Mouse (Mus musculus): ENCODE measurements around the gene Orai3.

The Orai3 gene

DNA sequence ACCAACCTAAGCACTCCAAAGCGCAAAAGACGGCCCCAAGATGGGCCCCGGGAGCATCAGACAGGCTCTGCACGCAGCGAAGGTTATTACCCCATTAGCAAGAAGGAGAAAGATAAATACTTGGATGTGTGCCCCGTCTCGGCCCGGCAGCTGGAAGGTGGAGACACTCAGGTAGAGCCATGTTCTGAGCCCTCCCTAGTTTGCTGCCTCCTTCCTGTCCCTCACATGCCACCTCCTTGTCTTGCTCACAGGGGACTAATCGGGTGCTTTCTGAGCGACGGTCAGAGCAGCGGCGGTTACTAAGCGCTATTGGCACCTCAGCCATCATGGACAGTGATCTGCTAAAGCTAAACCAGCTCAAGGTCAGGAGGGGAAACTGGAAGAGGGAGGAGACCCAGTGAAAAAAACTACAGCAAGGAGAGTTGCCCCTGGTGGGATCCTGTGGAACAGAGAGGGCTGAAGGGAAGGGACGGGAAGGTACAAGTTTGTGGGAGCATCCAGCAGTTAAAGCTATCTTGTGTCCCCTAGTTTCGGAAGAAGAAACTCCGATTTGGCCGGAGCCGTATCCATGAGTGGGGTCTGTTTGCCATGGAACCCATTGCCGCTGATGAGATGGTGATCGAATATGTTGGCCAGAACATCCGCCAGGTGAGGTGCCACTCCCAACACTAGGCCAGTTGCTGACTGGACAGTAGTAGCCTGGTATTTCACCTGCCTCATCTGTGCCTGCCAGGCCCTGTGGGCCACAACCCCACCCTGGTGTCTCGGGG is 27.6 kb downstream of the Orai3 start:
- DNase-seq (ENCODE audit: extremely low read depth, insufficient read length, low spot score): no peak

- DNase-seq (ENCODE audit: extremely low read depth, insufficient read length, low spot score): no peak
These were observed 29.0 kb downstream of the Orai3 start for GRCm38 (mm10) chr7:127798591-127798990.

GRCm38 (mm10) chr7:127799211-127799610 is 29.6 kb downstream of the Orai3 start:
- DNase-seq (ENCODE audit: extremely low read depth, insufficient read length, low spot score): no peak

- DNase-seq (ENCODE audit: extremely low read depth, insufficient read length, low spot score): no peak
These were observed 30.1 kb downstream of the Orai3 start for GRCm38 (mm10) chr7:127799738-127800137.

DNA sequence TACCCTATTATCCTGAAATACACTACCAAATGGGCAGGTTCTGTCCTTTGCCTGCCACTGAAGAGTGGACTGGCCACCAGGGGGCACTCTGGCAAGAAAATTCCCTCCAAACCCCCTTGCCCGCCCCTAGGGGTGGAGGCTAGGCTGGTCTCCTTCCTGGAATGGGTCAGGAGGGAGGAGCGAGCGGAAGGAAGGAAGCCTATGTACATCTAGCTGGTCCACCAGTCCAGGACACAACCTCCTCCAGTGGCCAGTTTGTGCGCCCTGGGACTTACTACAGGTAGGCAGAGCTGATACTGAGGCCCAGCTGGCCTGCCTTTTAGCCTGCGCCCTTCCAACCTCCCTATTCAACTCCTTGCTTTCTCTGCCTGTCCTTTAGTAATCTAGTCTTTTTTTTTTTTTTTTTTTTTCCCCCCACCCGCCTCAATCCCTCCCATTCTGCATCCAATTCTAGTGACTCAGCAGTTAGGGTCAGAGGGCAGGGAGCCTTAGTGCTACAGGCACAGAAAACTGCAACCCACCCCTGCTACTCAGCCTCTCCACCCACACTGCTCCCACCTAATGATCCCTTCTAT is 30.9 kb downstream of the Orai3 start, which contains the start of gene Hsd3b7:
Gene Hsd3b7 (plus strand): TSS at position 170 of the 575 bp plus-strand sequence.
- DNase-seq (ENCODE audit: extremely low read depth, insufficient read length, low spot score): peak; percentile 76

DNA sequence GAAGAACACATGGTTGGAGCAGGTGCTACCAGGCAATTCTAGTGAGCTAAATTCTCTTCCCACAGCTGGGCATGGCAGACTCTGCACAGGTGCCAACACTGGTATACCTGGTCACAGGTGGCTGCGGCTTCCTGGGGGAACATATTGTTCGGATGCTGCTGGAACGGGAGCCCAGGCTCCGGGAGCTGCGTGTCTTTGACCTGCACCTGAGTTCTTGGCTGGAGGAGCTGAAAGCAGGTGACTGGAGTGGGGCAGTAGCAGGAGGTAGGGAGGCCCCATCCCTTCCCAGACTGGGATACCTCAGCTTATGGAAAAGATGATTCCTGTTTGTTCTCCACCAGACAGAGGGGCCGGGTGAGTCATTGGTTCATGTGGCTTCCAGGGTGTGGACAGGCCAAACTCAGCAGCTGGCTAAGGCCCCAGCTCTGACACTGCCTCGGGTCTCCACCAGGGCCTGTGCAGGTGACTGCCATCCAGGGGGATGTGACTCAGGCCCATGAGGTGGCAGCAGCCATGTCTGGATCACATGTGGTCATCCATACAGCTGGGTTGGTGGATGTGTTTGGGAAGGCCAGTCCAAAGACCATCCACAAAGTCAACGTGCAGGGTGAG is 31.5 kb downstream of the Orai3 start:
- DNase-seq (ENCODE audit: extremely low read depth, insufficient read length, low spot score): peak; percentile 76

GRCm38 (mm10) chr7:127802313-127802712 is 32.7 kb downstream of the Orai3 start:
- DNase-seq (ENCODE audit: extremely low read depth, insufficient read length, low spot score): no peak

- no peak for DNase-seq (ENCODE audit: extremely low read depth, insufficient read length, low spot score)
These were observed 39.2 kb downstream of the Orai3 start for GRCm38 (mm10) chr7:127808821-127809220.

- no peak for DNase-seq (ENCODE audit: extremely low read depth, insufficient read length, low spot score)
These were observed 40.2 kb downstream of the Orai3 start for GRCm38 (mm10) chr7:127809846-127810245.

DNA sequence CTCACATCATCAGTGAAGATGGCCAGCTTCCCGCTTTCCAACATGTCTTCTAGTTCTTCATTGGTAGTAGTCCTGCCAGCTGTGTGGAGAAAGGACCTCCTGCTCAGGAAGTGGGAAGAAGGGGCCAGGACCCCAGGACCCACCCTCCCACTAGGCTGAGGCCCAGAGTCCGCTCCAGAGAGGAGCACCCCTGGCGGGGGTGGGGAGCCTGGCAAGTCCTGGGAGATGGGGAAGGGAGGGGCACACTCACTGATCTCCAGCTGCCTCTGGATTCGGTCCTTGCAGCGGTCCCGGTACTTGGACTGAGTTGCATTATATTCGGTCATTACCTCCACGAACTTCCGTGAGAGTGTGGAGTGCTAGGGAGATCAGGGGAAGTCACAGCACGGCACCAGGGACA is 41.0 kb downstream of the Orai3 start:
- no peak for DNase-seq (ENCODE audit: extremely low read depth, insufficient read length, low spot score)

- no peak for DNase-seq (ENCODE audit: extremely low read depth, insufficient read length, low spot score)
These were observed 41.6 kb downstream of the Orai3 start for GRCm38 (mm10) chr7:127811240-127811639.

DNA sequence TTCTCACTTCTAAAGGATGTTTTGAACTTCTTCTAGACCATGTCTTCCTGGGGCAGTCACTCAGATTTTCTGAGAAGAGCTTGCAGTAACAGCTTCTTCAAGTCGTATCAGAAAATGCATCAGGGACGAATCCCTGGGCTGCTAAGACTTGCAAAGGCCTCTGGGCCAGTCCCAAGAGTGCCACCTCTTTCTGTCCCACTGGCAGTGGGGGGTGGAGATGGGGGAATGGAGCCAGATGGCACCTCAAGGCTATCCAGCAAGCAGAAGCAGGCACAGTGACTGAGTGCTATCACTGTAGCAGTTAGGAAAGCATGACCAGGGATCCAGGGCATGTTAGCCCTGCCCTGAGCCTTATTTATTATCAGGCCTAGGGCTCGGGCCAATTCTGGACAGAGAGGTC is 42.7 kb downstream of the Orai3 start:
- DNase-seq (ENCODE audit: extremely low read depth, insufficient read length, low spot score): no peak

DNA sequence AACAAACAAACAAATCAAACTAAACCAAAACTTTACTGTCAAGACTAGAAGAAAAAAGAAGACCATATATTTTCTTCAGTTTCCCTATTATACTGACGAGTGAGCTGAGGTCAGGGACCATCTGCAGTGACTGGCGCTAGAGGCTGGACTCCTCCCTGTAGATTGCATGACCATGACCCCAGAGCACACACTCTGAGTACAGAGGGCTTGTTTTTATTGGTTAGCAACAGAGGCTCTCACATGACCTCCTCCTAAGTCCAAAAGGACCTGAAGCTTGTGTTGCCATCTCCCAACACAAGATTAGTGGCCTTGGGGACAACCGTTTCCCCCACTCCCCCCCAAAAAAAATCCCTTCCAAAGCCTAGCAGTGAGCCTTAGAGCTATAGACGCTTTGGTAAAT is 44.2 kb downstream of the Orai3 start:
- DNase-seq (ENCODE audit: extremely low read depth, insufficient read length, low spot score): no peak

GRCm38 (mm10) chr7:127814241-127814921 is 44.8 kb downstream of the Orai3 start:
- DNase-seq (ENCODE audit: extremely low read depth, insufficient read length, low spot score): no peak

GRCm38 (mm10) chr7:127815116-127815665 is 45.6 kb downstream of the Orai3 start:
- no peak for DNase-seq (ENCODE audit: extremely low read depth, insufficient read length, low spot score)

DNA sequence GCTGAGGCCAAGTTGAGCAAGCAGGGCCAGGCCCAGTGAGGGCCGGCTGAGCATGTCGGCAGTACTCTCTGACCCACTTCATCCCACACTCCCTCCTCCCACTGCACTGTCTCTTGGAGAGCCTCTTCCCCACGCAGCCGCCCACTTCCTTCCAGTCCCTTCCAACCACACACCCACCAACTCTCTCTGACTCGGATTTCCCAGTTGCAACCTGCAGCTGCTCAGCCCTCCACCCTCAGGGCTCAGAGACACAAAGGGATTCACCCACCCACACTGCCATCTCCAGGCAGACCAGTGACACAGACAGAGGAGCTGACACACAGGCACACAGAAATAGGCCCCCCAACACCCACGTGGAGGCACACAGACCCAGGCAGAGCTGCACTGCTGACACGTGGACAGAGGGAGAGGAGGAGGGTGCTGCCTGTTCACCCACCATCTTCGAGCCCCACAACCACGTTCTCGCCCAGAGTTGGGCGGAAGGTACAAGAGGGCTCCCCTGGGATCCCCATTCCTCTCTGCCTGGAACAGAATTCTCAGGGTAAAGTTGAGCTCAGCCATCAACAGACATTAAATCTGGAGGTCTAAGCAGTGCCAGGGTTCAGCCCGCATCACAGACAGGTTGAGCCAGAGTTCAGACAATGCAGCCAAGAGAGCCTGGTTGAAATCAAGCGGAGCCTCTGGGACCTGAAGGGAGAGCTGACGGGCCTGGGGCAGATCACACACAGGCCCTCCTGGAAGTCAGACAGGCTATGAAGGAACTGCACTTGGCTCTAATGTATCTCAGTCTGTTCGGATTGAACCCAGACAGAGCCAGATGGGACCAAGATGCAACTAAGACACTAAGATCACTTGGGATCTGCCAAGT is 46.6 kb downstream of the Orai3 start:
- no peak for DNase-seq (ENCODE audit: extremely low read depth, insufficient read length, low spot score)

GRCm38 (mm10) chr7:127817053-127817452 is 47.4 kb downstream of the Orai3 start:
- DNase-seq (ENCODE audit: extremely low read depth, insufficient read length, low spot score): no peak

- DNase-seq (ENCODE audit: extremely low read depth, insufficient read length, low spot score): no peak
These were observed 48.2 kb downstream of the Orai3 start for GRCm38 (mm10) chr7:127817776-127818175.

DNA sequence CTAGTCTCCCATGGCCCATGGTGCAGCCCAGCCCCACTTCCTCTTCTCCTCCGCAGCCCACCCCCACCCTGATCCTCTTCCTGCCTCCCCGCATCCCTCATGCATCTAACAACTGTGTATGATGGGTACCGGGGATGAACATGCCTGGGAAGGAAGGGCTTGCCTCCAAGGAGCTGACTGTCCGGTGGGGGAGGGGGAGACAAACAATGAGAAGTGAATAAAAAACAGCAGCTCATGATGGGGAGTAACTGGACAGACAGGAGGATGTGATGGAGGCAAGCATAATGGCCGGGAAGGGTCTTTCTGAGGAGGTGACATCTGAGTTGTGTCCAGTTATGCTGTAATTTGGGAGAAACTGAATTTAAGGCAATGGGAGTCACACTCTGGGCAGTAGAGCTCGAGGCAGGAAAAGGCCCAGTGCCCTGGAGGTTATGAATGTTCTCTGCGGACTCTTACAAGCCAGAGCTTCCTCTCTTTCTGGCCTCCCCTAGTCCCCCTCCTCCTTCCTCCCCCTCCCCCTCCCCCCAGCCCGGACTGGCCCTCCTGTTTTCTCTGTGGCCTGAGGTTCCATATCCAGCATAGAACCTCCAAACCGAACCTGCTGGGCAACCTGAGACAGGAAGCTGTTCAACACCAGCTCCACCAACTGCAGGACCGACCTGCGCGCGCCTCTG is 51.4 kb downstream of the Orai3 start:
- no peak for DNase-seq (ENCODE audit: extremely low read depth, insufficient read length, low spot score)

GRCm38 (mm10) chr7:127822494-127822893 is 52.9 kb downstream of the Orai3 start:
- no peak for DNase-seq (ENCODE audit: extremely low read depth, insufficient read length, low spot score)

Measured in 3134 (cell line).